Mouse (Mus musculus): ENCODE results near the gene Shtn1. TPM values are rescaled to one million over a fixed set of nuclear protein-coding genes. Genes with fewer than 3 reads are reported as not detected.

Shtn1 gene
- polyA plus RNA-seq, 1 experiment: 34.7 TPM

DNA sequence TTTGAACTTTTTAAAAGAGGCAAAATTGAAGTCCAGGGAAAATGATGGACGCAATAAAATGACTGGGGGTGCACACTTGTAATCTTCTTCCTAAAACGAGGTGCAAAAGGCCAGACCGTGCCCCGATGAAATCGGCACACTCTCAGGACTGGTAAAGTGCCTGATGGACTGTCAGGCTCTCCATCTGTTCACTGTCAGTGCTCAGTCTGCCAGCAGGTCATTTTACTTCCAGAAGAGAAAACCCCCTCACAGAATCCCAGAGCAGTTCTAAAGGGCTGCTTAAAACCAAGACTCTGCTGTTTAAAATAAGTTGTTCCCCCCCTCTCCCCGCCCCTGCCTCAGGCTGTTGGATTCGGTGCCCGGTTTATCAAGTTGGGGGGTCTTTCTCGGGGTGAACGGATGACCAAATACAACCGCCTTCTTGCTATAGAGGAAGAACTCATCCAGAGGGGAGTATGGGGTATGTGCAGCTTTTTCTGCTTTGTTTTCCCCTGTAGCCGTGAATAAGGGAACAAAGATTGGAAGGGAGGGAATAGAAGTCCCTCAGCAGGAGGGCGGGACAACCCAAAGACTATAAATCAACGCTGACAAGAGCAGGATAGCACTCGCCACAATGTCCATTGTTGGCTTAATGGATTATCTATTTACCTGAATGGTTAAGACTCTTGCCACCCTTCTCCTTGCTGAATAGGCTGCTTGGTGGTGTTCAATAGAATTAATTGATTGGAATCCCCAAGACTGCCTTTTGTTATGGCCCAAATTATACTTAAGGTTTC lies 107.0 kb downstream of the Shtn1 start:
- H3K4me3 ChIP-seq (ENCODE audit: insufficient read depth, low read depth, low read length): no peak overlapping the region
- H3K4me1 ChIP-seq (ENCODE audit: control insufficient read depth, insufficient read depth, insufficient read length, low read length): no peaks in the 10 kb centered on the region
- H3K27ac ChIP-seq (replicated peaks; ENCODE audit: low read depth, low read length): no peak overlapping the region

DNA sequence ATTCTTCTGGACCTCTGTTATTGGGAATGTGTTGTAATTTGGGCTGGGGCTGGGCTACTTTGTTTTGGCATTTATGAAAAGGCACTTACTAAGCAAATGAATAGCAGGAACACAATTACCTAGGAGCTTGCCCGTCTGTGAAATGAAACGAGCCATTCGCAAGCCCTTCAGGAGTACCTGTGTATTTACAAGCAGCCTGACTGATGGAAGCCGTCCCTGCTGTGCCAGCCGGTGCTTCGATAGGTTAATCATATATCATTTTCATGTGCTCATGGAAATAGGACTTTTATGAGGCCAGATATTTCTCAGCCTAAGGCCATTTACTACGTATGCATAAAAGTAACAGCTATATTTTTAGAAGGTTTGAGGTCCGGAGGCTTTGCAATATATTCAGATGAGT lies 112.9 kb downstream of the Shtn1 start:
- Histone ChIP-seq H3K4me1 (ENCODE audit: control insufficient read depth, insufficient read depth, insufficient read length, low read length) (no peaks in the 10 kb centered on the region), H3K4me3 (ENCODE audit: insufficient read depth, low read depth, low read length) (no peak overlapping the region), H3K27ac (replicated peaks; ENCODE audit: low read depth, low read length) (no peak overlapping the region)

DNA sequence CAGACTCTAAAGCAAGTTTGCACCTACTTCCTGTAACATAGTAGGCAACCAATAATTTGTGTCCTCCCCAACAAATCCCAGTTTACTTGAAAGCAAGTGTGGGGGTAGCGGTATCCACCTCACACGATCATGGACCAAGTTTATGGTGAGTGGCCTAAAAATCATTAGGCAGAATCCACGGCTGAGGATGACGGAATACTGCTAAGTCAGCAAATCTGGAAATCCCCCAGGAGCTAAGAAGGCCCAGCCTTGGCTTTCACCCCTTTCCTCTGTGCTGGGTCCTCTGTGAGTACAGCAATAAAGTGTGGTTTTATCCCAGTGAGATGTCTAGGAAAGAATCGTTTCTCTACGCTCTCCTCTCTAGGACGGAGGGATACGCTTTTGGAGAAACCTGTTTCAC lies 121.1 kb downstream of the Shtn1 start:
- Histone ChIP-seq H3K4me1 (ENCODE audit: control insufficient read depth, insufficient read depth, insufficient read length, low read length) (no peaks in the 10 kb centered on the region), H3K4me3 (ENCODE audit: insufficient read depth, low read depth, low read length) (no peak overlapping the region), H3K27ac (replicated peaks; ENCODE audit: low read depth, low read length) (no peak overlapping the region)

DNA sequence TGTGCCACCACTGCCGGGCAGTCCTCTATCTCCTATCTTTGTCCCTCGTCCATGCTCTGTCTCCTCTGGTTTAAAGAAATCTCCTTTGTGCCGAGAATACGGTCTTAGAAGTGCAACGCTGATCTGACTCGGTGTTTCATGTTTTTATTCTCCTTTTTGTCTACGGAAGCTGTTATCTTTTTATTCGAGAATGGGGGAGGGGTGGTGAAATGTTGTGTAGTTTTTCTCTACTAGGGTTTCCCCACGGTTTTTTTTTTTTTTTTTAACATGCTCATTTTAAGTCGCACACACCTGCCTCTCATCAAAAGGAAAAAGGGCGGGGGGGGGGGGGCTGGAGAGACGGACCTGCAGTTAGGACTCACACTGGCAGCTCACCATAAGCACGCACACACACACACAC lies 123.7 kb downstream of the Shtn1 start:
- no peak overlapping the region for H3K27ac ChIP-seq (replicated peaks; ENCODE audit: low read depth, low read length)
- no peak overlapping the region for H3K4me3 ChIP-seq (ENCODE audit: insufficient read depth, low read depth, low read length)

DNA sequence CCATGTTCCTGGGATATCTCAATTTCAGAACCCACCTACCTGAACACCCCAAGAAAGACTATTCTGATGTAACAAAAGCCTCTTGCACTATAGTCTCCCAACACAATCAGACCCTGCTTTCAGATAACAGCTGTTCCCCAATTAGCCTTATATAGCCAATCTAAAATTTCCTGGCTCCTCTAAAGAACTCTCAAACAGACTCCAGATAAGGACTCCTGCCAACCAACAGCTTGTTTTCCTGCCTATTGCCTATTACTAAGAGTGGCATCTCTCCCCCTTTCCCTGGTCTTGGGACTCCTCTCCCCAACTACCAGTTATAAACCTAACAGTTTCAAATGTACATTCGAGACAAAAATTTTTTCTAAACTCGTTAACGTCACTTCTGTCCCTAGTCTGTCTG lies 124.4 kb downstream of the Shtn1 start:
- Histone ChIP-seq H3K4me1 (ENCODE audit: control insufficient read depth, insufficient read depth, insufficient read length, low read length) (no peaks in the 10 kb centered on the region), H3K4me3 (ENCODE audit: insufficient read depth, low read depth, low read length) (no peak overlapping the region), H3K27ac (replicated peaks; ENCODE audit: low read depth, low read length) (no peak overlapping the region)

More for the DNA sequence above, 123.7 kb downstream of the Shtn1 start:
- no peaks in the 10 kb centered on the region for H3K4me1 ChIP-seq (ENCODE audit: control insufficient read depth, insufficient read depth, insufficient read length, low read length)

DNA sequence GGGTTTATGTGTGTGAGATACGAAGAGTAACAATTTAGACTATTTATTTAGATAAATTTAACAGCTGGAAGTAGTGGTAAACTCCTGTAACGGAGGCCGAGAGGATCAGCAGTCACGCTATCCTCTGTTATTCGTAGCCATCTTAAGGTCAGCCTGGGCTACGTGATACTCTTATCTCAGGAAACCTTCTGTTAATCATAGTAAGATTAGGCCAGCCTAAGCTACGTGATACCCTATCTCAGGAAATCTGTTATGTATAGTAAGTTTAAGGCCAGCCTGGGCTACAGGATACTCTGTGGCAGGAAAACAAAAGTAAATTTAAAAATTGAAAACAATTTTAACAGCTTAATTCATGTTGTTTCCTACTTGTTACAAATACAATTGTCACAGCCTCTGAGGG lies 129.9 kb downstream of the Shtn1 start:
- H3K4me3 ChIP-seq (ENCODE audit: insufficient read depth, low read depth, low read length): no peak overlapping the region
- H3K4me1 ChIP-seq (ENCODE audit: control insufficient read depth, insufficient read depth, insufficient read length, low read length): 0 out of 2 replicates have a peak, but pooled peaks cover 2% of the 10 kb centered on the region
- H3K27ac ChIP-seq (replicated peaks; ENCODE audit: low read depth, low read length): no peak overlapping the region

DNA sequence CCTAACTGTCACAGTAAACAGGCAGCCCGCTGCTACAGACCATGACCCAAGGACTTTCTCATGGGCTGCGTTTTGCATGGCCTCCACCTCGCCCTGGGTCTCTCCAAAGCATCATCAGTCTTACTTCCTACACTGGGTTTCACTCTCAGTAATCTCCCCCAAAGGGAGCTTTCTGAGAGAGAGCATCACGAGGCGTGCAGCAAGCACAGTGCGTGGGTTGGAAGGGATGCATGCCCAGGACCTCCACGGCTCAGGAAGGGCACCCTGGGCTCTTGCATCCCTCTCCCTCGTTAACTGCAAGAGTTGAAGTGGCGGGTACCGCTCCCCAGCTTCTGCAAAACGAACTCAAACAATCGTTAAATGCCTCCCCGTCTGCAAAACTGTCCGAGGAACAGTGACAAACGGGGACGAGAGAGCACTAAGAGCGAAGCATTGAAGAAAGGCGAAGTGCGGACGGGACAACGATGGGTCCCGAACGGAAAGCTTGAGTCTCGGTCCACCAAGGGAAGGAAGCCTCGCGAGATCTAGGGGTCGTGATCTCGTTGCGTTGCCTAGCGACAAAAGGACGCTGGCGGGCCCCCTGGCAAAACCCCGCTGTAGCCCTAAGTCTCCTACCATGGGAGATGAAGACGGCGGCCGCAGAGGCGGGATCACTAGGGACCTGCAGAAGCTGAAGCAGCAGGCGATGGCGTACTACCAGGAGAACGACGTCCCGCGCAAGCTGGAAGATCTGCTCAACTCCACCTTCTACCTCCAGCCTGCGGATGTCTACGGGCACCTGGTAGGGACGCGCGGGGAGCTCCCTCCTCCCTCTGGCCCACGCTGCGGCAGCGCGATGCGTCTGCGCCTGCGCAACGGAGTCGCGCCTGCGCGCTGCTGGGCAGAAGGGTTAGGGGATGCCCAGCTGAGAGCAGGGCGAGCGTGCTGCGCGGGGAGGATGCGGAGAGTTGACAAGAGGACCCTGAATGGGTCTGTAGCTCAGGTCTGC lies 132.8 kb downstream of the Shtn1 start, which contains the start of the genes Eno4 and Hspa12a:
Gene Eno4 (plus strand): TSS at position 585 of the 988 bp plus-strand sequence.
Gene Hspa12a (minus strand): TSS at position 814 of the 988 bp plus-strand sequence.
- Histone ChIP-seq H3K4me1 (ENCODE audit: control insufficient read depth, insufficient read depth, insufficient read length, low read length) (0 out of 2 replicates have a peak, but pooled peaks cover 2% of the 10 kb centered on the region), H3K4me3 (ENCODE audit: insufficient read depth, low read depth, low read length) (peak within 1 kb of the TSS; percentile 88), H3K27ac (replicated peaks; ENCODE audit: low read depth, low read length) (no peak within 1 kb of the TSS)

DNA sequence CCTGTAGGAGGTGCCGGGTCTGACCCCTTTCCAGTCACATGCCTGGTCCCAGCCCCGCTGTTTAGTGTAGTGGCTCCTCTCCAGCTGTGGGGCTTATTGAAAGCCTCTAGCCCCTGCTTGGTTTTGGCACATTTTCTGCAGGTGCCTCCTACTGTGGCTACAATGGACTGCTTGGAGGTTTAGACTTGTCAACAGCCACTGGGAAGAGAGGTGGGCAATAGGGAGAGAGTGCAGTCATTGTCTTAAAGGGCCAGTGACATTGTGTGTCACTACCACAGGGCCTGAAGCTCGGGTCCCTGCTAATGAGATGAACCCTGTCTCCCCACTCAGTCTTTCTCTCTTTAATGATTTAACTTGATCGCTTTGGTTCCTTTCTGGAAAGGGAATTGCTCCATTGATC lies 142.8 kb downstream of the Shtn1 start:
- no peak overlapping the region for H3K27ac ChIP-seq (replicated peaks; ENCODE audit: low read depth, low read length)
- no peaks in the 10 kb centered on the region for H3K4me1 ChIP-seq (ENCODE audit: control insufficient read depth, insufficient read depth, insufficient read length, low read length)
- H3K4me3 ChIP-seq (ENCODE audit: insufficient read depth, low read depth, low read length): no peak overlapping the region

DNA sequence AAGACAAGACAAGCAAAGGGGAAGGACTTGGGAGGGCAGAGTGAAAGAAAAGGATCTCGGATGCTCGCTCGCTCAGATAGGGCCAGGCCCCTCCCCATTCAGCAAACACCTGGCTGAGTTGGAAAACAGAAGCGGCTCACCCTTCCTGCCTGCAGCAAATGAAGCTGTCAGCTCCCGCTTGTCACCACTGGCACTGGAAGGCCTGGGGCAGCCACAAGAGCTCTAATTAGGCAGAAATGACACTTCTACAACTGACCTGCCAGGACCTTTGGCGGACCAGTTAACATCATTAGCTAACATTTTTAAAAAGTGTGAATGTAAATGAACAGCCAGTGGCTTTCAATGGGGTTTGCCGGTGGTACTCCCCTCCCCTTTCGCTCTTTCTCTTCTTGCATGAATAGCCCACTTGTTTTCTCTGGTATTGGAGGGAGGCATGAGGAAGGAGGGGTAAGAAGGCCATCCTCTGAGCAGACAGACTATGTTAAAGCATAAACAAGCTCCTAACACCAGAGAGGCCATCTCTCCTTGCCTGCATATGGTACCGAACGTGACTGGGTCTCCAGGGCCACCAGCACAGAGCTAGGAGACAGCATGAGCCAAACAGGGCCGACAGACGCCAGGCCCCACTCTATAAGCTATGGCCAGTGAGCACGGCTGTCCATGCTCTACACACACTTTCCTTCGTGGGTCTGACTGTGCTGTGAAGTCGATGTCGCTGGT lies 144.7 kb downstream of the Shtn1 start:
- H3K27ac ChIP-seq (replicated peaks; ENCODE audit: low read depth, low read length): no peak overlapping the region
- no peaks in the 10 kb centered on the region for H3K4me1 ChIP-seq (ENCODE audit: control insufficient read depth, insufficient read depth, insufficient read length, low read length)
- no peak overlapping the region for H3K4me3 ChIP-seq (ENCODE audit: insufficient read depth, low read depth, low read length)

Other genes with a start within 250 kb of the Shtn1 start
- not detected in 2 replicates for gene Eno4, start 132.7 kb downstream of the Shtn1 start, polyA plus RNA-seq (2012; ENCODE audit: insufficient read depth, insufficient read length, missing spikeins)
- gene Hspa12a, start 132.4 kb downstream of the Shtn1 start, polyA plus RNA-seq (2012; ENCODE audit: insufficient read depth, insufficient read length, missing spikeins): 20.7 and 23.0 TPM in 2 replicates
- not detected in 2 replicates for gene Vax1, start 94.0 kb upstream of the Shtn1 start, polyA plus RNA-seq (2012; ENCODE audit: insufficient read depth, insufficient read length, missing spikeins)
- not detected in 2 replicates for gene Kcnk18, start 143.1 kb upstream of the Shtn1 start, polyA plus RNA-seq (2012; ENCODE audit: insufficient read depth, insufficient read length, missing spikeins)
- not detected in 2 replicates for gene Slc18a2, start 184.8 kb upstream of the Shtn1 start, polyA plus RNA-seq (2012; ENCODE audit: insufficient read depth, insufficient read length, missing spikeins)
- gene Rps12-ps3, start 246.2 kb upstream of the Shtn1 start, polyA plus RNA-seq (2012; ENCODE audit: insufficient read depth, insufficient read length, missing spikeins): 71.0 and 503 TPM in 2 replicates

Measured in brown adipose tissue, adult 24 weeks (tissue).